Mouse (Mus musculus) kidney, embryonic 14.5 days (tissue): ENCODE results near the gene Heatr6. TPM values are rescaled to one million over a fixed set of nuclear protein-coding genes. Genes with fewer than 3 reads are reported as not detected.

Experiments used
- ATAC-seq: fragments of 200-750 bp; cut with Nextera tagmentation; 2 replicates; pipeline ENCODE4 v1.8.0; 2017; ENCODE audit warnings: moderate number of reproducible peaks, mild to moderate bottlenecking, moderate TSS enrichment, moderate library complexity; ENCODE audit not compliant: low FRiP score, low TSS enrichment
- H3K27ac ChIP-seq: fragments of 300-500 bp; sonication (generic); 2 replicates; pipeline ENCODE4 v1.5.1; 2014; ENCODE audit warnings: low read depth, mild to moderate bottlenecking, low read length, moderate library complexity, mixed read lengths
- H3K27me3 ChIP-seq: fragments of 300-500 bp; sonication (generic); 2 replicates; pipeline ENCODE4 v1.6.1; 2014; ENCODE audit warnings: mild to moderate bottlenecking, low read length; ENCODE audit not compliant: control insufficient read depth, insufficient read depth
- H3K36me3 ChIP-seq: fragments of 300-500 bp; sonication (generic); 2 replicates; pipeline ENCODE4 v1.6.1; 2014; ENCODE audit warnings: low read length, mixed read lengths; ENCODE audit not compliant: control insufficient read depth, insufficient read depth
- H3K4me1 ChIP-seq: fragments of 300-500 bp; sonication (generic); 2 replicates; pipeline ENCODE4 v1.6.1; 2014; ENCODE audit warnings: low read length, mixed read lengths; ENCODE audit not compliant: control insufficient read depth, insufficient read depth
- H3K4me2 ChIP-seq: fragments of 300-500 bp; sonication (generic); replicated peaks from 2 replicates; pipeline ENCODE4 v1.6.1; 2014; ENCODE audit warnings: low read depth, mild to moderate bottlenecking, low read length
- H3K4me3 ChIP-seq: fragments of 300-500 bp; sonication (generic); 2 replicates; pipeline ENCODE4 v1.5.1; 2014; ENCODE audit warnings: mild to moderate bottlenecking, low read length
- H3K9ac ChIP-seq: fragments of 300-500 bp; sonication (generic); 2 replicates; pipeline ENCODE4 v1.6.1; 2014; ENCODE audit warnings: low read depth, mild to moderate bottlenecking, low read length, moderate library complexity
- H3K9me3 ChIP-seq: fragments of 300-500 bp; sonication (generic); 2 replicates; pipeline ENCODE4 v1.6.1; 2016; ENCODE audit warnings: low read length; ENCODE audit not compliant: control insufficient read depth
- WGBS: fragments of 180-500 bp; shearing (Covaris S2); extraction: QIAGEN DNeasy Blood & Tissue Kit; methylation state at CpG from one replicate; pipeline ENCODE4 v1.1.7; 2014; 5-methylcytosine and 5-hydroxymethylcytosine counted together
- polyA plus RNA-seq: library from polyadenylated mRNA; unstranded; fragments of >200 nt; fragmentation: Nextera tagmentation; extraction: Ambion mirVana; gene quantifications from 2 replicates; pipeline ENCODE4 v1.2.1, GENCODE M21; 2014

Heatr6 gene
- polyA plus RNA-seq, 1 experiment from 2014 or later = 28.7 TPM

DNA sequence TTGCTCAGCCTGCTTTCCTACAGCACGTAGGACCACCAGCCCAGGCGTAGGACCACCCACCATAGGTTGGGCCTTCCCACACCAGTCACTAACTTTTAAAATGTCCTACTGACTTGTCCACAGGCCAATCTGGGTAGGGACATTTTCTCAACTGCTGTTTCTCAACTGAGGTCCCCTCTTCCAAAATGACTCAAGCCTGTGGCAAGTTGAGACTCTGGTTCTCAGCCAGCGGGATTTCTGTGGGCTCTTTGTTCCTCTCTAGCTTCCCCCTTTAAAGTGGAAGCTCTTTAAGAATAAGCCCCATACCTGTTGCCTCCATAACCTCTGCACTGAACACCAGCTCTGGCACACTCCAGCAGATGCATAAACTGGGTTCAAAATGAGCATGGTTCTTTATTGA, 10.0 kb upstream of the Heatr6 start:
- no peak overlapping the region for H3K9ac ChIP-seq
- H3K27ac ChIP-seq = no peak overlapping the region
- H3K4me1 ChIP-seq = no peaks in the 10 kb centered on the region
- peaks cover 8% of the 10 kb centered on the region; the same call in 1 of the 2 replicates for H3K27me3 ChIP-seq
- H3K4me3 ChIP-seq = no peak overlapping the region
- H3K36me3 ChIP-seq = no peaks in the 10 kb centered on the region
- no peak for ATAC-seq
- H3K9me3 ChIP-seq = no peaks in the 10 kb centered on the region
- H3K4me2 ChIP-seq = no peak overlapping the region
- 88% methylated on average over 3 of the region's 3 CpGs for WGBS

GRCm38 (mm10) chr11:83746152-83746551, 7.3 kb upstream of the Heatr6 start:
- Histone ChIP-seq H3K36me3 (no peaks in the 10 kb centered on the region), H3K27me3 (peaks cover 5% of the 10 kb centered on the region), H3K9me3 (no peaks in the 10 kb centered on the region), H3K4me3 (no peak overlapping the region), H3K4me2 (no peak overlapping the region), H3K9ac (no peak overlapping the region), H3K27ac (no peak overlapping the region), H3K4me1 (no peaks in the 10 kb centered on the region)
- no peak for ATAC-seq
- WGBS = 50% methylated on average over 4 of the region's 4 CpGs

DNA sequence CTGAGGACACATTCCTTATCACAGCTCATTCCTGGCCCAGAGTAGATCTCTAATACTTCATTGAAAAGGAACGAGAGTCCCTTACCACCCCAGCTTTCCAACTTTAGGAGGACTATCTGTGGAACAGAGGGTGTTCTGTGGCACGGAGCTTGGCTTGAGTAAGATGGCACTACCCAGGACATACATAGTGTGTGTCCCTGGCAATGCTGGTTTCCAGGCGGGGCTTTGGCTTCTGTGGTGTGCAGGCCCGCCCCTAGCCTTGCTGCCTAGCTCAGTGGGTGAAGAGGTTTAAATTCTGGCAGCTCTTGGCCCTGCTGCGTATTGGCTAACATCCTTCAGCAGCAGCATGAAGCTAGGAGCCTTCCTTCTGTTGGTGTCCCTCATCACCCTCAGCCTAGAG, 6.8 kb upstream of the Heatr6 start, which contains the start of gene Wfdc21:
Gene Wfdc21 (plus strand): TSS at position 260 of the 400 bp plus-strand sequence.
- H3K9me3 ChIP-seq = no peaks in the 10 kb centered on the region
- 73% methylated on average over 5 of the region's 5 CpGs for WGBS
- H3K9ac ChIP-seq = no peak within 1 kb of the TSS
- H3K27ac ChIP-seq = no peak within 1 kb of the TSS
- ATAC-seq = no peak
- H3K36me3 ChIP-seq = no peaks in the 10 kb centered on the region
- no peak within 1 kb of the TSS for H3K4me2 ChIP-seq
- no peak within 1 kb of the TSS for H3K4me3 ChIP-seq
- no peaks in the 10 kb centered on the region for H3K4me1 ChIP-seq
- H3K27me3 ChIP-seq = peaks cover 5% of the 10 kb centered on the region

- Histone ChIP-seq H3K4me2 (no peak overlapping the region), H3K36me3 (no peaks in the 10 kb centered on the region), H3K27ac (no peak overlapping the region), H3K9ac (no peak overlapping the region), H3K27me3 (peaks cover 2% of the 10 kb centered on the region), H3K4me3 (no peak overlapping the region), H3K4me1 (no peaks in the 10 kb centered on the region), H3K9me3 (no peaks in the 10 kb centered on the region)
- no peak for ATAC-seq
- WGBS = 69% methylated on average over 6 of the region's 6 CpGs
Measured at GRCm38 (mm10) chr11:83747376-83748265, 5.9 kb upstream of the Heatr6 start.

DNA sequence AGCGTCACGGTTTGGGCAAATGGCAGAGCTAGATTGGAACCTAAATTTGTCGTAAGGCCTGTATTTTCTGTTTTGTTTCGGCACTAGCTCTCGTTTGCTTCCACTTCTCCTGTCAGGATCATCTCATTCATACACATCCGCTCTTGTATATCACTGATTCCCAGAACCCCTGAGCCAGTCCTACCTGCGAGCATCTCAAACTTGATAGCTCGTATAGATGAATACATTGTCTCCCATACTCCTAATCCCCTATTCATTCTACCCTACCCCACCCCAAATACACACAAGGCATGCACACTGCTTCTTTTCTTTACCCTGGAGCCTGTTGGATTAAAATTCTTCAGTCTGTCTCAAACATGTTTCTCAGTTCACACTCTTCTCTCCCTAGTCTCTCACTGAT, 731 bp downstream of the Heatr6 start:
- Histone ChIP-seq H3K36me3 (peaks cover 35% of the 10 kb centered on the region), H3K4me3 (peak overlapping the region; percentile 79), H3K27me3 (no peaks in the 10 kb centered on the region; the same call in 1 of the 2 replicates), H3K4me1 (peaks cover 7% of the 10 kb centered on the region), H3K9me3 (no peaks in the 10 kb centered on the region), H3K27ac (peak overlapping the region; percentile 75; the same call in 1 of the 2 replicates), H3K9ac (peak overlapping the region; percentile 81), H3K4me2 (peak overlapping the region; percentile 60)
- no peak for ATAC-seq
- 7% methylated on average over 8 of the region's 8 CpGs for WGBS

- Histone ChIP-seq H3K4me3 (no peak overlapping the region), H3K27me3 (no peaks in the 10 kb centered on the region), H3K4me2 (no peak overlapping the region), H3K4me1 (no peaks in the 10 kb centered on the region), H3K27ac (no peak overlapping the region), H3K36me3 (peaks cover 93% of the 10 kb centered on the region), H3K9ac (no peak overlapping the region), H3K9me3 (no peaks in the 10 kb centered on the region)
- WGBS = 93% methylated on average over 9 of the region's 9 CpGs
- ATAC-seq = no peak
Measured at GRCm38 (mm10) chr11:83767306-83767705, 13.8 kb downstream of the Heatr6 start.

DNA sequence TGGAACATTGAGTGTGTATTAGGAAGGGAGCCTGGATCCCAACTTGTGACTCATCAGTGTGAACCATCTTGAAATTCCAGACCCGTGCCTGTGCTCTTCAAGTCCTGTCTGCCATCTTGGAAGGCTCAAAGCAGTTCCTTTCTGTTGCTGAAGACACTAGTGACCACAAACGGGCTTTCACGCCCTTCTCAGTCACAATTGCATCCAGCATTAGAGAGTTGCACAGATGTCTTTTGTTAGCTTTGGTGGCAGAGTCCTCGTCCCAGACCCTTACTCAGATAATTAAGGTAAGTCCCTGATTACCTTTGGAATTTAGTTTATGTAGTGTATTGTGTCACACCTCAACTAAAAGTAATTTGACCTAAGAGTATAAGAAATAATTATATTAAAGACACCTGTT, 15.5 kb downstream of the Heatr6 start:
- no peak overlapping the region for H3K9ac ChIP-seq
- H3K4me1 ChIP-seq = no peaks in the 10 kb centered on the region
- H3K4me3 ChIP-seq = no peak overlapping the region
- 90% methylated on average over 4 of the region's 4 CpGs for WGBS
- H3K27me3 ChIP-seq = no peaks in the 10 kb centered on the region
- no peak for ATAC-seq
- peaks cover 93% of the 10 kb centered on the region for H3K36me3 ChIP-seq
- H3K9me3 ChIP-seq = no peaks in the 10 kb centered on the region
- H3K4me2 ChIP-seq = no peak overlapping the region
- no peak overlapping the region for H3K27ac ChIP-seq

DNA sequence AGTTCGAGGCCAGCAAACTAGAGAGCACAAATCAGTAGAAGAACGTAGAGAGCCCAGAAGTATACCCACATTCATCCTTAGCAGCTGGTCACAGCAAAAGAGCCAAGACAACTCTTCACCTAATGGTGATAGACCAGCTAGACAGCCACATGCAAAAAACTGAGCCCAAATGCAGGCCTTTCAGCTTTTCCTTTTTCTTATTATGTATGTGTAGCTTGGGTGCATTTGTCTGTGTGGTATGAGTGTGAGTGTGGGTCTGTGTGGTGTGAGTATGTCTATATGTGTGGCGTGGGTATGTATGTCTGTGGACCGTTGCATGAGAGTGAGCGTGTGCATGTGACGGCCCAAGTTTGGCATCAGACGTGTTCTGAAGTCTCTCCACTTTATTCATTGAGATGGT, 17.5 kb downstream of the Heatr6 start:
- Histone ChIP-seq H3K4me2 (no peak overlapping the region), H3K27ac (no peak overlapping the region), H3K36me3 (peaks cover 94% of the 10 kb centered on the region), H3K9ac (no peak overlapping the region), H3K4me1 (no peaks in the 10 kb centered on the region), H3K27me3 (no peaks in the 10 kb centered on the region), H3K4me3 (no peak overlapping the region), H3K9me3 (no peaks in the 10 kb centered on the region)
- WGBS = 95% methylated on average over 7 of the region's 7 CpGs
- ATAC-seq = no peak

- H3K36me3 ChIP-seq = peaks cover 94% of the 10 kb centered on the region
- WGBS = 94% methylated on average over 6 of the region's 6 CpGs
- no peak overlapping the region for H3K9ac ChIP-seq
- no peaks in the 10 kb centered on the region for H3K27me3 ChIP-seq
- ATAC-seq = no peak
- no peaks in the 10 kb centered on the region for H3K4me1 ChIP-seq
- H3K4me2 ChIP-seq = no peak overlapping the region
- H3K4me3 ChIP-seq = no peak overlapping the region
- no peak overlapping the region for H3K27ac ChIP-seq
- H3K9me3 ChIP-seq = no peaks in the 10 kb centered on the region
Measured at GRCm38 (mm10) chr11:83772341-83772740, 18.8 kb downstream of the Heatr6 start.
